Mouse (Mus musculus): ENCODE measurements at regions not wholly inside any gene's neighbourhood (a gene's known extent, or its start where the extent isn't known, plus 50 kb on each side); places are given as distances from the start of the nearest gene placed in this dataset.

DNA sequence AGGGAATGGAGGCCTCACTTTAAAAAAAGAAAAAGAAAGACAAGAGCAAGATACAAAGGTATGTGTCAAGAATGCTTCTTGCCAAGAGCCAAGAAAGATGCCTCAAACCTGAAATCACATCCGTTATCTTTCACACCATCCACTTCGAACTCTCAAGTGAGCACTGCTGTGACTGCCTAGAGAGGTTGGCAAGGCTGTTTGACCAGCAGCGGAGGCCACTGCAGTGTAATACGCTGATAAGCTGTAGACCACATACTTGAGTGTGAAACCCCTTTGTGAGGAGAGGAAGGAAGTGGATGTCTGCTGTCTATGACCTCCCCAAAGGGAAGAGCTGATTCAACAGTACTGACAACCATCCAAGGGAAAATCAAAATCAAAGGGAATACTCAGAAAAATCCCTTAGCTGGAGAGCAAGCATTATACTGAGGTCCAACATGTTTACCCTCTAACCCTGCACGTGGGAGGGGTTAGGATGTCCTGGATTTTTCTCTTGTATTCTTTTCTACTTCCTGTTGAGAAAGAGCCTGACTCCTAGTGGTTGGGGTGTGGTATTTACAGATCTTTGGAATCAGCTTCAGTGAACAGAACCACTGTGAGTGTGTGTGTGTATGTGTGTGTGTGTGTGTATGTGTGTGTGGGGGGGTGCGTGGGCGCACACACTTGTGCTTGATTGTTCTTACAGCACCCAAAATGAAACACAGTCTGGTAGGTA is 81.5 kb upstream of the Cep85l start:
- TF ChIP-seq TAL1 (IDR thresholded peaks at IDR 0.05; ENCODE audit: low read length) (no peak), GATA1 (IDR thresholded peaks at IDR 0.05; ENCODE audit: low read length) (no peak)

Data from erythroblast, embryonic 14.5 days (primary cell).